Mouse (Mus musculus): ENCODE measurements around the gene Fgf13. TPM values are rescaled to one million over a fixed set of nuclear protein-coding genes. Genes with fewer than 3 reads are reported as not detected.

Fgf13 gene
- polyA plus RNA-seq, 1 experiment from 2014 or later, result 88.1 TPM

GRCm38 (mm10) chrX:59240683-59241459 is 327.0 kb downstream of the Fgf13 start:
- H3K36me3 ChIP-seq (ENCODE audit: control insufficient read depth, insufficient read depth), result no peaks in the 10 kb centered on the region
- H3K4me1 ChIP-seq (ENCODE audit: control insufficient read depth, insufficient read depth, low read length), result no peaks in the 10 kb centered on the region
- no peak overlapping the region for H3K4me2 ChIP-seq (ENCODE audit: low read depth, low read length)
- ATAC-seq (replicated peaks; ENCODE audit: extremely low read depth, insufficient read depth, low FRiP score), result no peak
- no peak overlapping the region for H3K4me3 ChIP-seq (ENCODE audit: low read length)
- no peak overlapping the region for H3K27ac ChIP-seq (ENCODE audit: low read length)
- H3K9ac ChIP-seq (ENCODE audit: low read length), result no peak overlapping the region
- H3K27me3 ChIP-seq (ENCODE audit: control insufficient read depth, insufficient read depth, low read length), result no peaks in the 10 kb centered on the region
- no peaks in the 10 kb centered on the region for H3K9me3 ChIP-seq (replicated peaks; ENCODE audit: control insufficient read depth, low read length)
- WGBS, result 57% methylated on average over 2 of the region's 2 CpGs

GRCm38 (mm10) chrX:59220675-59221074 is 347.2 kb downstream of the Fgf13 start:
- Histone ChIP-seq H3K4me3 (ENCODE audit: low read length) (no peak overlapping the region), H3K4me2 (ENCODE audit: low read depth, low read length) (no peak overlapping the region), H3K36me3 (ENCODE audit: control insufficient read depth, insufficient read depth) (no peaks in the 10 kb centered on the region), H3K9ac (ENCODE audit: low read length) (no peak overlapping the region), H3K27ac (ENCODE audit: low read length) (peak overlapping the region; percentile 69), H3K27me3 (ENCODE audit: control insufficient read depth, insufficient read depth, low read length) (no peaks in the 10 kb centered on the region), H3K4me1 (ENCODE audit: control insufficient read depth, insufficient read depth, low read length) (no peaks in the 10 kb centered on the region), H3K9me3 (replicated peaks; ENCODE audit: control insufficient read depth, low read length) (no peaks in the 10 kb centered on the region)
- 29% methylated on average over 3 of the region's 3 CpGs for WGBS
- ATAC-seq (replicated peaks; ENCODE audit: extremely low read depth, insufficient read depth, low FRiP score), result peak; percentile 94

- ATAC-seq (replicated peaks; ENCODE audit: extremely low read depth, insufficient read depth, low FRiP score), result no peak
- Histone ChIP-seq H3K9me3 (replicated peaks; ENCODE audit: control insufficient read depth, low read length) (no peaks in the 10 kb centered on the region), H3K27me3 (ENCODE audit: control insufficient read depth, insufficient read depth, low read length) (no peaks in the 10 kb centered on the region), H3K9ac (ENCODE audit: low read length) (no peak overlapping the region), H3K36me3 (ENCODE audit: control insufficient read depth, insufficient read depth) (no peaks in the 10 kb centered on the region), H3K4me1 (ENCODE audit: control insufficient read depth, insufficient read depth, low read length) (no peaks in the 10 kb centered on the region), H3K4me3 (ENCODE audit: low read length) (no peak overlapping the region), H3K4me2 (ENCODE audit: low read depth, low read length) (no peak overlapping the region), H3K27ac (ENCODE audit: low read length) (no peak overlapping the region)
These were observed 366.7 kb downstream of the Fgf13 start for GRCm38 (mm10) chrX:59201146-59201545.

- H3K9me3 ChIP-seq (replicated peaks; ENCODE audit: control insufficient read depth, low read length), result no peaks in the 10 kb centered on the region
- WGBS, result 71% methylated on average over 4 of the region's 4 CpGs
- no peak overlapping the region for H3K27ac ChIP-seq (ENCODE audit: low read length)
- no peaks in the 10 kb centered on the region for H3K4me1 ChIP-seq (ENCODE audit: control insufficient read depth, insufficient read depth, low read length)
- no peak for ATAC-seq (replicated peaks; ENCODE audit: extremely low read depth, insufficient read depth, low FRiP score)
- no peak overlapping the region for H3K4me3 ChIP-seq (ENCODE audit: low read length)
- no peaks in the 10 kb centered on the region for H3K27me3 ChIP-seq (ENCODE audit: control insufficient read depth, insufficient read depth, low read length)
- H3K36me3 ChIP-seq (ENCODE audit: control insufficient read depth, insufficient read depth), result no peaks in the 10 kb centered on the region
- H3K4me2 ChIP-seq (ENCODE audit: low read depth, low read length), result no peak overlapping the region
- H3K9ac ChIP-seq (ENCODE audit: low read length), result no peak overlapping the region
These were observed 373.7 kb downstream of the Fgf13 start for GRCm38 (mm10) chrX:59194149-59194548.

- H3K27ac ChIP-seq (ENCODE audit: low read length), result no peak overlapping the region
- 45% methylated on average over 4 of the region's 4 CpGs for WGBS
- no peak overlapping the region for H3K9ac ChIP-seq (ENCODE audit: low read length)
- ATAC-seq (replicated peaks; ENCODE audit: extremely low read depth, insufficient read depth, low FRiP score), result no peak
- no peaks in the 10 kb centered on the region for H3K27me3 ChIP-seq (ENCODE audit: control insufficient read depth, insufficient read depth, low read length)
- no peaks in the 10 kb centered on the region for H3K9me3 ChIP-seq (replicated peaks; ENCODE audit: control insufficient read depth, low read length)
- H3K36me3 ChIP-seq (ENCODE audit: control insufficient read depth, insufficient read depth), result no peaks in the 10 kb centered on the region
- H3K4me2 ChIP-seq (ENCODE audit: low read depth, low read length), result no peak overlapping the region
- no peaks in the 10 kb centered on the region for H3K4me1 ChIP-seq (ENCODE audit: control insufficient read depth, insufficient read depth, low read length)
- no peak overlapping the region for H3K4me3 ChIP-seq (ENCODE audit: low read length)
These were observed 380.9 kb downstream of the Fgf13 start for GRCm38 (mm10) chrX:59186922-59187321.

- H3K4me3 ChIP-seq (ENCODE audit: low read length), result no peak overlapping the region
- H3K4me2 ChIP-seq (ENCODE audit: low read depth, low read length), result no peak overlapping the region
- peak overlapping the region; percentile 84 for H3K27ac ChIP-seq (ENCODE audit: low read length)
- peaks cover 2% of the 10 kb centered on the region; the same call in 1 of the 2 replicates for H3K4me1 ChIP-seq (ENCODE audit: control insufficient read depth, insufficient read depth, low read length)
- no peaks in the 10 kb centered on the region for H3K36me3 ChIP-seq (ENCODE audit: control insufficient read depth, insufficient read depth)
- H3K9me3 ChIP-seq (replicated peaks; ENCODE audit: control insufficient read depth, low read length), result no peaks in the 10 kb centered on the region
- 0 out of 2 replicates have a peak overlapping the region, but pooled peaks have one; percentile 6 for H3K9ac ChIP-seq (ENCODE audit: low read length)
- no peaks in the 10 kb centered on the region for H3K27me3 ChIP-seq (ENCODE audit: control insufficient read depth, insufficient read depth, low read length)
- peak; percentile 60 for ATAC-seq (replicated peaks; ENCODE audit: extremely low read depth, insufficient read depth, low FRiP score)
- WGBS, result 42% methylated on average over 4 of the region's 4 CpGs
These were observed 385.5 kb downstream of the Fgf13 start for GRCm38 (mm10) chrX:59182323-59182722.

- Histone ChIP-seq H3K27ac (ENCODE audit: low read length) (peak overlapping the region; percentile 51), H3K4me2 (ENCODE audit: low read depth, low read length) (peak overlapping the region; percentile 15; the same call in 1 of the 2 replicates), H3K27me3 (ENCODE audit: control insufficient read depth, insufficient read depth, low read length) (no peaks in the 10 kb centered on the region), H3K9me3 (replicated peaks; ENCODE audit: control insufficient read depth, low read length) (no peaks in the 10 kb centered on the region), H3K4me3 (ENCODE audit: low read length) (no peak overlapping the region), H3K4me1 (ENCODE audit: control insufficient read depth, insufficient read depth, low read length) (peaks cover 2% of the 10 kb centered on the region; the same call in 1 of the 2 replicates), H3K36me3 (ENCODE audit: control insufficient read depth, insufficient read depth) (no peaks in the 10 kb centered on the region), H3K9ac (ENCODE audit: low read length) (no peak overlapping the region)
- WGBS, result 51% methylated on average over 4 of the region's 4 CpGs
- no peak for ATAC-seq (replicated peaks; ENCODE audit: extremely low read depth, insufficient read depth, low FRiP score)
These were observed 388.2 kb downstream of the Fgf13 start for GRCm38 (mm10) chrX:59179627-59180026.

- WGBS, result 9% methylated on average over 3 of the region's 3 CpGs
- no peaks in the 10 kb centered on the region for H3K9me3 ChIP-seq (replicated peaks; ENCODE audit: control insufficient read depth, low read length)
- peaks cover 2% of the 10 kb centered on the region; the same call in 1 of the 2 replicates for H3K4me1 ChIP-seq (ENCODE audit: control insufficient read depth, insufficient read depth, low read length)
- H3K4me3 ChIP-seq (ENCODE audit: low read length), result no peak overlapping the region
- H3K27ac ChIP-seq (ENCODE audit: low read length), result peak overlapping the region; percentile 51; the same call in 1 of the 2 replicates
- no peak overlapping the region for H3K9ac ChIP-seq (ENCODE audit: low read length)
- no peaks in the 10 kb centered on the region for H3K36me3 ChIP-seq (ENCODE audit: control insufficient read depth, insufficient read depth)
- no peaks in the 10 kb centered on the region for H3K27me3 ChIP-seq (ENCODE audit: control insufficient read depth, insufficient read depth, low read length)
- peak; percentile 52 for ATAC-seq (replicated peaks; ENCODE audit: extremely low read depth, insufficient read depth, low FRiP score)
- H3K4me2 ChIP-seq (ENCODE audit: low read depth, low read length), result no peak overlapping the region
These were observed 388.7 kb downstream of the Fgf13 start for GRCm38 (mm10) chrX:59179081-59179596.

GRCm38 (mm10) chrX:59177653-59178052 is 390.2 kb downstream of the Fgf13 start:
- H3K36me3 ChIP-seq (ENCODE audit: control insufficient read depth, insufficient read depth), result no peaks in the 10 kb centered on the region
- no peaks in the 10 kb centered on the region for H3K9me3 ChIP-seq (replicated peaks; ENCODE audit: control insufficient read depth, low read length)
- H3K4me2 ChIP-seq (ENCODE audit: low read depth, low read length), result peak overlapping the region; percentile 37
- no peak for ATAC-seq (replicated peaks; ENCODE audit: extremely low read depth, insufficient read depth, low FRiP score)
- no peak overlapping the region for H3K4me3 ChIP-seq (ENCODE audit: low read length)
- H3K4me1 ChIP-seq (ENCODE audit: control insufficient read depth, insufficient read depth, low read length), result peaks cover 2% of the 10 kb centered on the region; the same call in 1 of the 2 replicates
- H3K9ac ChIP-seq (ENCODE audit: low read length), result no peak overlapping the region
- 47% methylated on average over 3 of the region's 3 CpGs for WGBS
- no peaks in the 10 kb centered on the region for H3K27me3 ChIP-seq (ENCODE audit: control insufficient read depth, insufficient read depth, low read length)
- H3K27ac ChIP-seq (ENCODE audit: low read length), result no peak overlapping the region; the same call in 1 of the 2 replicates
